Comparison of ENCODE assay signal across 27 mouse cellular contexts in genomic region chr14:48657241-48657640, GRCm38 (mm10). TPM values are rescaled to one million over a fixed set of nuclear protein-coding genes. Genes with fewer than 3 reads are reported as not detected.
"Had no signal": no experiment of that assay in that cellular context is flagged by ENCODE, and none has a peak within 500 bp of the region (broad histone marks: within the 10 kb centered on the region; RNA-seq: fewer than 3 reads in every experiment).

No protein-coding gene starts in this region.

- H3K9ac ChIP-seq: kidney, embryonic 15.5 days; limb, embryonic 13.5 days; liver, embryonic 12.5 days; liver, embryonic 15.5 days; lung, embryonic 15.5 days; neural tube, embryonic 12.5 days; neural tube, embryonic 15.5 days had no signal

- H3K27ac ChIP-seq: kidney, embryonic 15.5 days; left cerebral cortex, adult 2 months; limb, embryonic 10.5 days; limb, embryonic 13.5 days; liver, embryonic 12.5 days; liver, embryonic 15.5 days; lung, embryonic 15.5 days; neural tube, embryonic 12.5 days; neural tube, embryonic 15.5 days; stomach, postnatal 0 days had no signal

- H3K4me2 ChIP-seq: kidney, embryonic 15.5 days; limb, embryonic 13.5 days; liver, embryonic 12.5 days; liver, embryonic 15.5 days; lung, embryonic 15.5 days; neural tube, embryonic 12.5 days; neural tube, embryonic 15.5 days had no signal

- H3K9me3 ChIP-seq: kidney, embryonic 15.5 days; limb, embryonic 10.5 days; limb, embryonic 13.5 days; liver, embryonic 12.5 days; liver, embryonic 15.5 days; lung, embryonic 15.5 days; neural tube, embryonic 12.5 days; neural tube, embryonic 15.5 days had no signal

- H3K36me3 ChIP-seq: kidney, embryonic 15.5 days; limb, embryonic 10.5 days; limb, embryonic 13.5 days; liver, embryonic 12.5 days; liver, embryonic 15.5 days; lung, embryonic 15.5 days; neural tube, embryonic 12.5 days; neural tube, embryonic 15.5 days had no signal

- H3K4me1 ChIP-seq: neural tube, embryonic 12.5 days; neural tube, embryonic 15.5 days had no signal

- ATAC-seq: intestine, postnatal 0 days; liver, embryonic 12.5 days had no signal

- DNase-seq: kidney, adult 8-10 months; kidney, postnatal 10 days; kidney, postnatal 36 days; layer of hippocampus, postnatal 36 days; liver; lung, adult 18-20 months; lung, postnatal 10 days; lung, postnatal 36 days; right cerebral cortex, adult 18-20 months; right cerebral cortex, postnatal 14 days; right cerebral cortex, postnatal 4 days; thymus, adult 2 months; thymus, postnatal 14 days; thymus, postnatal 4 days had no signal

- H3K4me3 ChIP-seq: kidney, embryonic 15.5 days; left cerebral cortex, adult 2 months; limb, embryonic 10.5 days; limb, embryonic 13.5 days; liver, embryonic 12.5 days; liver, embryonic 15.5 days; lung, embryonic 15.5 days; megakaryocyte, embryonic 14.5 days; neural tube, embryonic 12.5 days; neural tube, embryonic 15.5 days had no signal

RNA-seq across cellular contexts. Expression of gene Otx2, which starts 16.4 kb away (rescaled TPM):
- polyA plus RNA-seq: intestine, postnatal 0 days; kidney, embryonic 15.5 days; limb, embryonic 10.5 days; limb, embryonic 13.5 days; liver, embryonic 12.5 days; liver, embryonic 15.5 days; lung, embryonic 15.5 days; neural tube, embryonic 12.5 days; stomach, embryonic 14.5 days; stomach, postnatal 0 days; thymus, adult 2 months had no signal
